Mouse (Mus musculus) small intestine, adult 2 months (tissue): ENCODE results near the gene Esyt3. TPM values are rescaled to one million over a fixed set of nuclear protein-coding genes. Genes with fewer than 3 reads are reported as not detected.

Source experiments
- H3K27ac ChIP-seq: fragments of 200-500 bp; 2 replicates; pipeline ENCODE4 v1.5.1; 2012; ENCODE audit warnings: low read depth, low read length, control low read depth, inconsistent platforms; ENCODE audit not compliant: insufficient read depth
- H3K27me3 ChIP-seq: fragments of 200-500 bp; 2 replicates; pipeline ENCODE4 v1.6.1; 2012; ENCODE audit warnings: mild to moderate bottlenecking, moderate library complexity, low read length, inconsistent platforms; ENCODE audit not compliant: control insufficient read depth, insufficient read depth
- H3K36me3 ChIP-seq: fragments of 200-500 bp; 2 replicates; pipeline ENCODE4 v1.6.1; 2012; ENCODE audit warnings: mild to moderate bottlenecking, low read length, control low read depth, inconsistent platforms; ENCODE audit not compliant: control insufficient read depth, insufficient read depth
- H3K4me1 ChIP-seq: fragments of 200-500 bp; 2 replicates; pipeline ENCODE4 v1.6.1; 2012; ENCODE audit warnings: low read length, inconsistent platforms, mixed read lengths; ENCODE audit not compliant: control insufficient read depth, insufficient read depth, insufficient read length
- H3K4me3 ChIP-seq: fragments of 200-500 bp; 2 replicates; pipeline ENCODE4 v1.5.1; 2012; ENCODE audit warnings: low read depth, mild to moderate bottlenecking, control low read depth, inconsistent platforms, low read length, moderate library complexity
- CTCF ChIP-seq: fragments of 200-500 bp; IDR thresholded peaks from 2 replicates; pipeline ENCODE4 v1.5.1; 2012; ENCODE audit warnings: low read depth, mild to moderate bottlenecking, control low read depth, inconsistent platforms, low read length, moderate library complexity, mixed read lengths; ENCODE audit not compliant: insufficient replicate concordance, insufficient read length; ENCODE audit errors: extremely low read depth
- POLR2A ChIP-seq: fragments of 200-500 bp; IDR thresholded peaks from 2 replicates; pipeline ENCODE4 v1.6.1; 2012; ENCODE audit warnings: low read depth, mild to moderate bottlenecking, control low read depth, inconsistent platforms, low read length, moderate library complexity
- WGBS: fragments of 180-500 bp; shearing (Covaris S2); methylation state at CpG from one replicate; pipeline ENCODE4 v1.1.7; 2018; 5-methylcytosine and 5-hydroxymethylcytosine counted together
- polyA plus RNA-seq: library from polyadenylated mRNA; depleted of rRNA; stranded (reverse); fragments of >200 nt; gene quantifications from 2 replicates; pipeline ENCODE4 v1.2.3, GENCODE M21; 2012; rRNA removed

The Esyt3 gene
- polyA plus RNA-seq, 1 experiment, result 0.23 TPM

GRCm38 (mm10) chr9:99319343-99319951 lies 38.9 kb downstream of the Esyt3 start:
- H3K4me1 ChIP-seq, result no peaks in the 10 kb centered on the region
- WGBS, result 49% methylated on average over 8 of the region's 8 CpGs
- H3K4me3 ChIP-seq, result no peak overlapping the region
- no peak overlapping the region for H3K27ac ChIP-seq
- H3K36me3 ChIP-seq, result no peaks in the 10 kb centered on the region
- H3K27me3 ChIP-seq, result no peaks in the 10 kb centered on the region
- no peak for TF ChIP-seq POLR2A

- H3K4me1 ChIP-seq, result no peaks in the 10 kb centered on the region
- H3K36me3 ChIP-seq, result peaks cover 12% of the 10 kb centered on the region
- no peaks in the 10 kb centered on the region for H3K27me3 ChIP-seq
- TF ChIP-seq POLR2A (no peak), CTCF (no peak)
- H3K4me3 ChIP-seq, result no peak overlapping the region
- 87% methylated on average over 6 of the region's 6 CpGs for WGBS
- H3K27ac ChIP-seq, result no peak overlapping the region
Measured at GRCm38 (mm10) chr9:99306226-99306625, 52.1 kb downstream of the Esyt3 start.

- TF ChIP-seq CTCF, result no peak
- TF ChIP-seq POLR2A, result no peak
- H3K27ac ChIP-seq, result no peak overlapping the region
- H3K27me3 ChIP-seq, result no peaks in the 10 kb centered on the region
- H3K4me3 ChIP-seq, result no peak overlapping the region
- no peaks in the 10 kb centered on the region for H3K4me1 ChIP-seq
- WGBS, result 91% methylated on average over 5 of the region's 5 CpGs
- peaks cover 15% of the 10 kb centered on the region for H3K36me3 ChIP-seq
Measured at GRCm38 (mm10) chr9:99304296-99304695, 54.1 kb downstream of the Esyt3 start.

Other genes with a start within 250 kb of the Esyt3 start
- gene Pik3cb, start 217.9 kb downstream of the Esyt3 start, polyA plus RNA-seq, result 0.83 and 2.1 TPM in 2 replicates
- gene Faiml, start 121.3 kb downstream of the Esyt3 start, polyA plus RNA-seq, result not detected in 2 replicates
- 0.24 and 0.44 TPM in 2 replicates for gene Cep70, start 115.2 kb downstream of the Esyt3 start, polyA plus RNA-seq
- gene Mras, start 78.8 kb upstream of the Esyt3 start, polyA plus RNA-seq, result 2.6 TPM in 2 replicates
- gene Nme9, start 92.9 kb upstream of the Esyt3 start, polyA plus RNA-seq, result 0.19 and 0.43 TPM in 2 replicates
- gene Armc8, start 210.3 kb upstream of the Esyt3 start, polyA plus RNA-seq, result 5.9 and 9.5 TPM in 2 replicates
- 4.3 and 11.9 TPM in 2 replicates for gene Dbr1, start 217.2 kb upstream of the Esyt3 start, polyA plus RNA-seq